Mouse (Mus musculus) G1E (cell line): Measurements from ENCODE around the gene Iqgap3. TPM values are rescaled to one million over a fixed set of nuclear protein-coding genes. Genes with fewer than 3 reads are reported as not detected.

Experiments used
- ATAC-seq: 2 replicates; pipeline ENCODE4 v1.8.0; 2016; ENCODE audit warnings: mild to moderate bottlenecking; ENCODE audit not compliant: insufficient number of reproducible peaks, poor library complexity, low FRiP score, severe bottlenecking; ENCODE audit errors: extremely low read depth
- DNase-seq: peaks from one replicate; pipeline ENCODE4 v3.0.0; 2012; ENCODE audit warnings: low spot score
- H3K27me3 ChIP-seq: 2 replicates; pipeline ENCODE4 v1.6.1; 2012; ENCODE audit warnings: mild to moderate bottlenecking, low read length, inconsistent platforms; ENCODE audit not compliant: insufficient read depth
- H3K36me3 ChIP-seq: replicated peaks from 2 replicates; pipeline ENCODE3; 2012; ENCODE audit warnings: mild to moderate bottlenecking, inconsistent platforms
- H3K4me1 ChIP-seq: 2 replicates; pipeline ENCODE4 v1.6.1; 2012; ENCODE audit warnings: low read depth, low read length, inconsistent platforms, mixed read lengths; ENCODE audit not compliant: insufficient read depth
- H3K4me3 ChIP-seq: 2 replicates; pipeline ENCODE4 v1.5.1; 2012; ENCODE audit warnings: low read depth, mild to moderate bottlenecking, inconsistent platforms, low read length, moderate library complexity, mixed read lengths
- H3K9me3 ChIP-seq: replicated peaks from 2 replicates; pipeline ENCODE4 v1.6.1; 2012; ENCODE audit warnings: inconsistent platforms
- CTCF ChIP-seq: IDR thresholded peaks from 2 replicates; pipeline ENCODE4 v1.5.1; 2012; ENCODE audit warnings: low read depth, low read length, inconsistent platforms, mixed read lengths
- GATA1 ChIP-seq: IDR thresholded peaks from 2 replicates; pipeline ENCODE4 v1.6.1; 2012; ENCODE audit warnings: borderline replicate concordance, low read length, inconsistent platforms, mixed read lengths
- GATA2 ChIP-seq: IDR thresholded peaks from 2 replicates; pipeline ENCODE4 v1.6.1; 2012; ENCODE audit warnings: low read depth, low read length, inconsistent platforms, borderline replicate concordance
- POLR2AphosphoS5 ChIP-seq: IDR thresholded peaks from 2 replicates; pipeline ENCODE4 v1.6.1; 2012; ENCODE audit warnings: low read depth, low read length, inconsistent platforms; ENCODE audit not compliant: insufficient replicate concordance
- TAL1 ChIP-seq: conservative IDR thresholded peaks from 2 replicates; pipeline ENCODE4 v1.6.1; 2012; ENCODE audit warnings: low read depth, low read length, inconsistent platforms, mixed read lengths
- polyA plus RNA-seq: library from polyadenylated mRNA; stranded (reverse); fragments of >175 nt; gene quantifications from 2 replicates; pipeline ENCODE4 v1.2.3, GENCODE M21; 2012
- total RNA-seq, 2 experiments: library from RNA; stranded (forward) in 1 of 2; stranded (reverse) in 1 of 2; fragments of 200-1000 nt in 1 of 2; fragments of >200 nt in 1 of 2; fragmentation: Nextera tagmentation in 1 of 2; gene quantifications; 2 replicates each; pipeline ENCODE4 v1.2.3; 2014 to 2017

Iqgap3 gene
- total and polyA plus RNA-seq, 3 experiments, result 13.8 to 29.3 (median 22.8) TPM

DNA sequence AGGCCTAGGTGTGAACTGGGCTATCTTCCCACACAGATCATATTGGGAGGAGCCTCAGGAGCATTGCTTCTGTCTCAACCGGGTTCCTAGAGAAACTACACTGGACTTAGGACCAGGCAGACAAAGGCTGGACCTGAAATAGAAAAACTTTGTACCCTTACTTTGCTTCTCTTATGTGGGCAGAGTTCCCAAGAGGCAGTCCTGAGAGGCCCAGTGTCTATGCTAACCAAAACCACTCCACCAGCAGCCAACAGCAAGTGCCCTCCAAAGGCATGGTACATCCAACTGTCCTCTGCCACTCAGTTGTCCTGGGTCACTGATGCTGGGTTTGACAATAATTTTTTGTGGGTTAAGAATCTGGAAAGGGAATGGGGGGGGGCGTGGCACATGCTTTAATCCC lies 50.7 kb downstream of the Iqgap3 start:
- Histone ChIP-seq H3K27me3 (peaks cover 24% of the 10 kb centered on the region), H3K4me1 (peaks cover 20% of the 10 kb centered on the region), H3K9me3 (no peaks in the 10 kb centered on the region), H3K36me3 (no peaks in the 10 kb centered on the region), H3K4me3 (no peak overlapping the region)
- no peak for ATAC-seq
- no peak for DNase-seq
- TF ChIP-seq GATA1 (no peak), GATA2 (no peak), TAL1 (no peak), POLR2AphosphoS5 (no peak), CTCF (no peak)

DNA sequence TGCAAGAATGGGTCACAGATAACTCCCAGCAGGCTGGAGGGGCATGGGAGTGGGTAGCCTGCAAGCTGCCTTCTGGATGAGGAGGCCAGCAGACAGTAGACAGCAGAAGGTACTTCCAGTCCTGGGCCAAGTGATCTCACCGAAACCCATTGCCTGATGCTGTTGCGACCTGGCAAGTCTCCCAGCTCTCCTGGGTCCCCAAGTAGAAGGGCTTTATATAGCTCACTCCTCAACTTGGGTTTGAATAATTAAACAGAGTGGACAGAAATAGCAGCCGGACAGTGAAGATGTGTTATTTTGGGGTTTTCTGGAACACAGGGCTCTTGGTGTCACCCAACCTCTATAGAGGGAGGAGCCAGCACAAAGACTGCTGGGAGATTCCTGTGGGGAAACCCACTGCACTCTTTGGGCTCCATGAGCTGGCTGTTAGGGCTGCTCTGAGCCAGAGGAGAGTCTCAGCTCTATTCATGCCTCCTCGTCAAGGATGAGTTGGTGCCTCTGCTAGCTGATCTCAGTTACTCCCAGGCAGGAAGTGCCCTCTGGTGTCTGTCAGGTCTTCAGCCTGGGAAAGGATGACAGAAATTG lies 51.5 kb downstream of the Iqgap3 start:
- H3K4me1 ChIP-seq, result peaks cover 23% of the 10 kb centered on the region
- H3K36me3 ChIP-seq, result no peaks in the 10 kb centered on the region
- no peak for TF ChIP-seq POLR2AphosphoS5
- TF ChIP-seq GATA2, result no peak
- no peak for TF ChIP-seq TAL1
- TF ChIP-seq GATA1, result no peak
- no peak for TF ChIP-seq CTCF
- DNase-seq (no peak), ATAC-seq (no peak)
- H3K27me3 ChIP-seq, result peaks cover 24% of the 10 kb centered on the region
- H3K4me3 ChIP-seq, result no peak overlapping the region
- H3K9me3 ChIP-seq, result no peaks in the 10 kb centered on the region

DNA sequence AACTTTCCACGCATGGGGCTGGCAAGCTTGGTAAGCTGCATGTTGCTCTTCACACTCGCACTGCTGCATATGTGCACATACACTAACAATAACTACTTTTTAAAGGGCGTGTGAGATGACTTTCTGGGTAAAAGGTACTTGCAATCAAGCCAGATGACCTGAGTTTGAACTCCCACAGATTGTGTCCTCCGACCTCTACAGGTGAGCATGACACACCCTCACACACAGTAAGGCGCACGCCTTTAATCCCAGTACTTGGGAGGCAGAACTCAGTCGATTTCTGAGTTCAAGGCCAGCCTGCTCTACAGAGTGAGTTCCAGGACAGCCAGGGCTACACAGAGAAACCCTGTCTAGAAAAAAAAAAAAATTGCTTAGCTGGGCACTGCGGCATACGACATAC lies 54.6 kb downstream of the Iqgap3 start:
- Histone ChIP-seq H3K4me3 (no peak overlapping the region), H3K9me3 (no peaks in the 10 kb centered on the region), H3K36me3 (no peaks in the 10 kb centered on the region), H3K27me3 (peaks cover 18% of the 10 kb centered on the region), H3K4me1 (peaks cover 47% of the 10 kb centered on the region)
- TF ChIP-seq POLR2AphosphoS5, result no peak
- no peak for TF ChIP-seq TAL1
- no peak for TF ChIP-seq GATA1
- TF ChIP-seq CTCF, result no peak
- TF ChIP-seq GATA2, result no peak
- no peak for DNase-seq
- no peak for ATAC-seq

DNA sequence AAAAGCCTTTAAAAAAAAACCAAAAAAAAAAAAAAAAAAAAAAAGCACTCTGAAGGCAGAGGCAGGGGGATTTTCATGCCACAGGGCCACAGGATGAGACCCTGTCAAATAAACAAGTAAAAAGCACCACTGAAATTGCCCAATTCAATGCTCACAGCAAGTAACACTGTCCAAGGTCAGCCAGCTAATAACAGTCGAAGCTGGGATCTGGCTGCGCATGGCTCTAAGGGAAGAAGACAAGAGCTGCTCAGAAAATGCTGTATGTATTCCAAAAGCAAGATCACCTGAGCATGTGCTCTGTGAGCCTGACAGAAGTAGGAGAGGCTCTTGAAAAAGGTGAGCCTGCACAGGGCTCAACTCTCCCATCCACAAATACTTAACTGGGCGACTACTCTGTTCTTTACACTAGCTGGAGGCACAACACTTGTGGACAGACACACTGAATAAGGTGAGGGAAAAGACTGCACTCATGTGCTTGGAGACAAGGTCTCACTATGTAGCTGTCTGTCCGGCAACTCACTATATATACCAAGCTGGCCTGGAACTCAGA lies 55.2 kb downstream of the Iqgap3 start:
- no peaks in the 10 kb centered on the region for H3K36me3 ChIP-seq
- DNase-seq (no peak), ATAC-seq (no peak)
- H3K4me1 ChIP-seq, result peaks cover 53% of the 10 kb centered on the region
- H3K9me3 ChIP-seq, result no peaks in the 10 kb centered on the region
- peaks cover 15% of the 10 kb centered on the region for H3K27me3 ChIP-seq
- no peak for TF ChIP-seq GATA2
- TF ChIP-seq CTCF, result no peak
- no peak for TF ChIP-seq GATA1
- no peak for TF ChIP-seq TAL1
- no peak for TF ChIP-seq POLR2AphosphoS5
- H3K4me3 ChIP-seq, result peak overlapping the region; percentile 20; the same call in 1 of the 2 replicates

DNA sequence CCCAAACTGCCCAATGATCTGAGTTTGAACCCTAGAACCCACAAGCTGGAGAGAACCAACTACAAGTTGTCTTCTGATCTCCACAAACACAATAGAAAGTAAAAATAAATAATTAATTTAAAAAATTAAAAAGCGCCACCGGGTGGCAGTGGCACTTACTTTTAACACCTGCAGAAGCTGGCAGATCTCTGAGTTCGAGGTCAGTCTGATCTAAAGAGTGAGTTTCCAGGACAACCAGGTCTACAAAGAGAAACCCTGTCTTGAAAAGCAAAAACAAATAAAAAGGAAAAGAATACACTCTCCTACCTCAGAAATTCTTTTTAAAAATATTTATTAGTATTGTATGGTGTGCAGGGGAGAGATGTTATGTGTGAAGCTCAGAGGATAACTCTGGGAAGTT lies 56.0 kb downstream of the Iqgap3 start:
- Histone ChIP-seq H3K27me3 (peaks cover 8% of the 10 kb centered on the region), H3K9me3 (no peaks in the 10 kb centered on the region), H3K36me3 (no peaks in the 10 kb centered on the region), H3K4me1 (peaks cover 49% of the 10 kb centered on the region), H3K4me3 (peak overlapping the region; percentile 76; the same call in 1 of the 2 replicates)
- no peak for DNase-seq
- TF ChIP-seq GATA1 (no peak), TAL1 (no peak), POLR2AphosphoS5 (no peak), GATA2 (no peak), CTCF (no peak)
- no peak for ATAC-seq

DNA sequence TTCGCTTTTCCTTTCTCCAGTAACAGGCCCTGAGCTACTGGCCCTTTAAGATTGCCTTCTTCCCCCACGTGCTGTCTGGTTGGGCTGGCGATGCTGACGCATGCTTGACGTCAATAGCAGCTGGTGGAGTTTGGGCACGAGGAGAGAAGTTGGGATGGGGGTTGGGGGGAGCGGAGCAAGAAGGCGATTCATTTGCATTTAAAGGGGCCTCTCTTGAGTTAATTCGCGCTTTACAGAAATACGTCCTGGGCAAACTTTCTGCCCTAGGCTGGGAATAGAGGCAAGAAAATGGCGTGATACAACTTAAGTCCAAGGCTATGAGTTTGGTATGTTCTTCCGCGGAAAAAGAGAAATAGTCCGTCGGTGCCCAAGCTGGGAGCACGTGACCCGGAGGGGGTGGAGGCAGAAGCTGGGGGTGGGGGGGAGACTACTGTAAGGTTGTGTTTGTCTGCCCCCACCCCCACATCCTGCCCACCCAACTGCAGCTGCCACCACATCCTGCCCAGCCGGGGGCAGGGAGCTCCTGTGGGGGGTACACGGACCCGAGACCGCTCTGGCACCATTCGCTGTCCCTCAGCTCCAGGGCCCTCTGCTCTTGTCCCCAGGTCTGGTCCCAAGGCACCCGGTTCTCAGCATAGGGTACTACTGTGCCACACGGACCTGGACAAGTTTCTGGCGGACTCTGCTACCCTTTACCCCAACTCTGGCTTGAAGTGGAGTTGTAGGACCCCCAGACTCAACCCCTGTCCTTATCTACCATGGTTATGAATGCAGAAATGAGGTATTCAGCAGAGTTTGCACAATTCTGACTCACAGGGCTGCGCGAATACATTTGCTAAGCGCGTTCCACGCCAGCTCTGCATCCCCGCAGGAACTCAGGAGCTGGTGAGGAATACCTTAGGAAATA lies 56.8 kb downstream of the Iqgap3 start:
- Histone ChIP-seq H3K36me3 (peaks cover 3% of the 10 kb centered on the region), H3K9me3 (no peaks in the 10 kb centered on the region), H3K4me3 (peak overlapping the region; percentile 76), H3K4me1 (peaks cover 54% of the 10 kb centered on the region), H3K27me3 (peaks cover under 1% of the 10 kb centered on the region)
- ATAC-seq (peak; percentile 67), DNase-seq (peak; percentile 86)
- no peak for TF ChIP-seq POLR2AphosphoS5
- no peak for TF ChIP-seq GATA2
- TF ChIP-seq TAL1, result no peak
- no peak for TF ChIP-seq GATA1
- no peak for TF ChIP-seq CTCF
